Mouse (Mus musculus) kidney, postnatal 36 days (tissue): ENCODE measurements around the gene Sigirr.

ENCODE experiments used
- DNase-seq, 2 experiments: peaks; one replicate each; pipeline ENCODE4 v3.0.0; 2021 to 2022; ENCODE audit warnings: mixed read lengths in 2 of 2

The Sigirr gene

DNA sequence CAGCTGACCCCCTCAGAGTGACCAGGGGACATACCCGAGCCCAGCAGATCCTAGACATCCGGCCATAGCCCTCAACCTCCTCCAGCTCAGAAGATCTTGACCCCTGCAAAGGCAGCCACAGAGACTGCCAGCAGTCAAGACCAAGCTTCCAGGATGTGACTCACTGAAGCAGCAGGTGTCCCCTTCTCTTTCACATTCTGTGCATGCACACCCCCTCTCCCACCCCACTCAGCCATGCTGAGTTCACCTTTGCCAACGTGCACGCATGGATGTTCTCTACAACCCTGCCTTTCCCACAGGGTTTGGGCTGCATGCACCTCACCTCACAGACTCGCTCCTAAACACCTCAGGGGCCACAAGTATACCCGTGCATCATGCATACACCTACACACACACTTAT is 4.4 kb downstream of the Sigirr start:
- DNase-seq, result peak in 1 of 2 experiments; percentile 27

DNA sequence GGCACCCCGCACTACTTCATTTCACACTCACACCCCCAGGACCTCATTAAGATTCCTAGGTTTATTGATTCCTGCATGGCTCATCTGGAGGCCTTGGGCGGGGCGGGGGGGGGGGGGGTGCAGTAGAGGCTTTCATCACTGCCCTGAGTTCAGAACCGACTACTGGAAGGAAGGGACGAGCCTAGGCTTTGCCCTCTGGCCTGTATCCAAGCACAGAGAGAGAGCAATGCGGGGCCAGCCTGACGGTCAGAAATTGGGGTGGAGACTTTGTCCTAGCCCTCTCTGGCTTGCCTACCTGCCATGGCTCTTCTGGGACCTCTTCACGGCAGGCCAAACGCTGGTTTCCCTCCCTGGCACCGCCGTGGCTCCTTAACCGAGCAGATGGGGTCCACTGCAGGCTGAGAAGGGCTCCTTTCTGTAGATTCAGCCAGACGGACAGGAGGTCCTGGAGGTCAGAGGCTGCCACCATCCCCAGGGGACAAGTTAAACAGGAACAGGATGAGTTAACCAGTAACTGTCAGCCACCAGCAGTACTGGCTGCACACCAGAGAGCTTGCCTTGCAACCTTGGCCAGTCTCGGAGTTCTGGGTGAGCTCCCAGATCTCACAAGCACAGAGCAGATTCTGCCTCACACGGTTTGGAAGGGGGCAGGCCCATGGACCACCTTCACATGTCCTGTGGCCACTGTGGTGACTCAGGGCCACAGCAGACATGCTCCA is 5.7 kb downstream of the Sigirr start:
- DNase-seq, result peak; percentile 81 to 92

DNA sequence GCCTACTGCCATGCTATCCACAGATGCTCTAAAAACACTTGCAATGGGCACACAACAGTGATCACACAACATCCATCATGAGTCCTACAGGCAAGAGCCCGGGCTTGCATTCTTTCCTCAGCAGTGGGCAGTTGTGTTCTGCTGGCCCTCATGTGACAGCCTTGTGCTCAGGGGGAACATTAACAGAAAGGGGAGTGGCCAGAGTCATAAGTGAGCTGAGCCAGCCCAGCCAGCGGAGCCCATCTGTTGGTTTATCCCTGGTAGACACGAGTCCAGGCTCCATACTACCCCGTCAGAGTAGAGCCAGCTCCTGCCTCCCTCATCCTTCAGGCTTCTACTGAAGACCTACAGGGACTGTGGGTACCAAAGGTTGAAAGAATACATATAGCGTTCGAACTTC is 6.4 kb downstream of the Sigirr start:
- peak; percentile 84 to 91 for DNase-seq

DNA sequence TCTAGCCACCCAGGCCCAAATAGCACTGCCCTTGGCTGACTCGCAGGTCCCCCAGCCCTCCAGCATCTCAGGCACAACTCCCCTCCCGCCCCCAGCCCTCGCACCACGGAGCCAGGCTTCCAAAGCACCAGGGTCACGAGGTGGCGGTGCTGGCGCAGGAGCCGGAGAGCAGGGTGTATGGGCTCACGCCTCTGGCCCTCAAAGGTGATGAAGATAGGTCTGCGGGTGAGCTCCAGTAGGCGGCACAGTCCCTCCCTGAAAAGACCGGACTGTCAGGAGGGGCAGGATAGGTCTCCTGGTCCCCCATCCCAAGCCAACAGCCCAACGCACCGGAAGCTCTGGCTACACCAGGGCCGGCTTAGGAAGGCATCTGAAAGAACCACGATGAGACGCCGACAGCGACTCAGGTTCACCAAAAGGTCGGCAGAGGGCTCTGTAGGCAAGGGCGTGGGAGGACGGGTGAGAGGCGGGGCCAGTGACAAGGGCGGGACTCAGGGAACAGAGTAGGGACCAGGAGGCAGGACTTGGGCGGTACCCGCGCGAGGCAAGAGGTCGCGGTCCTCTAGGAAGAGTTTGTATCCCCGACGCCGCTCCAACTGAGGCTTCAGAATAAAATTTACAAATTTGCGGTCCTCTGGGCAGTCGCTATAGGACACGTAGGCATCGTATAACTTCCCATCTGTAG is 8.2 kb downstream of the Sigirr start:
- peak; percentile 95 to 96 for DNase-seq

DNA sequence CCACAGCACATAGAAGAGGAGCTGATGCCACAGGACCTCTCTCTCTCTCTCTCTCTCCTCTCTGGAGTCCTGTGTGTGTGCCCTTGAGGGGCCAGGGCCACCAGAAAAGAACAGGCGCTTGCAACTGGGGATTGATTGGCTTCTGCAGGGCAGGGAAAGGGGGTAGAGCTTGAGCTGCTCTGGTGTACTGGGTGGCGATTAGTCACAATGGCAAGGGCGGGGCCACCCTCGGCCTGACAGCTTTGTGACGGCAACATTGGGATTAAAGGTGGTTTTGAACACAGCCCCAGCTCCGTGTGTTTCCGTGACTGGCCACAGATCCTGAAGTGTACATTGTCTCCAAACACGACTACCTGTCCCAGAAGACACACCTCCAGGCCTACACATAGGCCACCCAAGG is 10.1 kb downstream of the Sigirr start:
- DNase-seq, result no peak

DNA sequence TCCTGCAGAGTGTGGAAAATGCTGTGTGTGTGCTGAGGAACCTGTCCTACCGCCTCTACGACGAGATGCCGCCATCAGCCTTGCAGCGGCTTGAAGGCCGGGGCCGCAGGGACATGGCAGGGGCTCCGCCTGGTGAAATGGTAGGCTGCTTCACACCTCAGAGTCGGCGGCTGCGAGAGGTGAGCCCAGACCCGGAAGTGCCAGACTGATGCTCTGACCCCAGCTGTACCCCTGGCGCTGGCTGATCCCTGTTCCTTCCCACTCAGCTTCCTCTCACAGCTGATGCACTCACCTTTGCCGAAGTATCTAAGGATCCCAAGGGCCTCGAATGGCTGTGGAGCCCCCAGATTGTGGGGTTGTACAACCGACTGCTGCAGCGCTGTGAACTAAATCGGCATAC is 11.9 kb downstream of the Sigirr start:
- DNase-seq, result no peak

DNA sequence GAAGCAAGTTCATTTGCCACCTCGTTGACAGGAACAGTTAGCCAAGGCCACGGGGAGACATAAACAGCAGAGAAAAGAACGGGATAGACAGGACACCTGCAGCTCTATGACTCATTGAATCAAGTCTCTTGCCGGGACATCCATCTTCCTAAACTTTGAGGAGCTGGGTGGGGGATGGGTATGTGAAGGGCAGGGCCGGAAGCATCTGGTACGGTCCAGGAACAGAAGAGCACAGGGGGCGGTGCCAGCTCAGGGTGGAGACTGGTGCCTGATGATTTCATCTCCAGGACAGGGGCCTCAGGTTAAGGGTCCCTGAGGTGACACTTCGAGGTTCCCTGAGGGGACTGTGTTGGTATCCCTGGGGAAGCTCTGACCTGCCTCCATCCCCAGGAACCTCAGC is 12.5 kb downstream of the Sigirr start:
- peak; percentile 29 to 45 for DNase-seq

DNA sequence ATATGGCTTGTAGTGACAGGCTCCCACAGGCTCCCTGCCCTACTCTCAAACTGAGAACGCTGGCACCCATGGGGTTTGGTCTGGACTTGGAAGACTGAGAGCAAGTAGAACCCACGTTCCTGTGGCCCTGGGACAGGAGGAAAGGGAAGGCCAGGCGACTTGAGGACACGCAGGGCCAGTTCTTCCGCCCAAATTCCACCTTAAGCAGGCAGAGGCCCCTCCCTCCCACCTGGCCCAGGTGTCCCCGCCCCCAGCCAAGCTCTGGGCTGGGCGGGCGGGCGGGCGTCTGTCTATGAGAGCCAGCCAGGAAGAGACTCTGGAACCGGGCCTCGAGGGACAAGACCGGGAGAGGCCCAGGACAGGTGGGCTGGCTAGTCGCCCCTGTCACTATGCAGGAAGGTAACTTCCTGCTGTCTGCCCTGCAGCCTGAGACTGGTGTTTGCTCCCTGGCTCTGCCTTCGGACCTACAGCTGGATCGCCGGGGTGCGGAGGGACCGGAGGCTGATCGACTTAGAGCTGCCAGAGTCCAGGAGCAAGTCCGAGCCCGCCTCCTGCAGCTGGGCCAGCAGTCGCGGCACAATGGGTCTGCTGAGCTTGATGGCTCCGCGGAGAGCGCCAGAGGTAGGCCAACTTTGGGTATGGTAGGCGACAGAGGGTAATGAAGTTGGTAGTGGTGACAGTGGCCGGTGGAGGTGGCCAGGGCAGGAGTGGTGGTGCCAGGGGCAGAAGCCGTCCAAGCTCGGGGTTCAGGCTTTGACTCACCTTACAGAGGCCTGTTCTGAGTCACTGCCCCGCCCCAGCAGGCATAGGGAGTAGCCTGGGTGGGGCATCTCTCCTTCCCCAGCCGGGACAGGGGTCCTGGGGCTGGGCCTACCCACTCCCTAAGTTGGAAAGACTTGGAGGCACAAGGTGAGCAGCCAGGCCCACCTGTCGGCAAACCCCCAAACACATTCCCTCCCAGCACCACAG is 20.6 kb downstream of the Sigirr start:
- DNase-seq, result peak; percentile 73 to 82

DNA sequence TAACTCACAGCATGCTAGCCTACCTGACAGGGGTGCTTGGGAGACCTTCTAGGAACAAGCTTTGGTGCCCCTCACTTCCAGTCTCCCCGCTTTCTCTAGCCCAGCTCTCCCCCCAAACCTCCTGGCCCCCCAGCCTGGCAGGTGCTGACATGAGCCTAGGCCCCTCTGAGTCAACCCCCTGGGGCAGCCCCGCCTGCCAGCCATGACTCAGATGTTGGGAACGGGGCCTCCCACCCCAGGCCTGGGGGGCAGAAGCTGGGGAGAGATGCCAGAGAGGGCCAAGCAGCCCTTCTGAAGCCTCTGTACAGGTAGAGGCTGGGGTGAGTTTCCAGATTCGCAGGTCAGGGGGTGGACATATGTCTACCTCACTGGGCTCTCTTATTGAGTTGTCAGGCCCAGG is 21.5 kb downstream of the Sigirr start:
- DNase-seq, result no peak

DNA sequence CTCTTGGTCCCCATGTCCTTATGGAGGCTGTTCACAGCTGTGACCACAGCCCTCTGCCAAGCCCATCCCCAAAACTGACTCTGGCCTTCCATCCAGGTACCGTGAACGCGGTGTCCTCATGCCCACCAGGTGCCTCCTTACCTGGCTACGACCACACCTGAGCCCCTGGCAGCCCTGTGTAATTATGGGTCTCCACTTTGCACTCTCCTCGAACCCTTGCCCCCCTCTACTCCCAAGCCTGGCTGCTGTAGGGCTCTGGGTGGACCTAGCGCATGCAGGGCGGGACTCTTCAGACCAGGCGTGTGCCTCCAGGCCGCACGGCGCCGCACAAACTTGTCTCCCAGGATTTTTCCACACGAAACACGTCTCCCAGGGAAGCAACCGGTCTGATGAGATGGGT is 22.5 kb downstream of the Sigirr start, which contains the start of gene Pkp3:
Gene Pkp3 (plus strand): TSS at position 378 of the 400 bp plus-strand sequence.
- DNase-seq, result no peak

DNA sequence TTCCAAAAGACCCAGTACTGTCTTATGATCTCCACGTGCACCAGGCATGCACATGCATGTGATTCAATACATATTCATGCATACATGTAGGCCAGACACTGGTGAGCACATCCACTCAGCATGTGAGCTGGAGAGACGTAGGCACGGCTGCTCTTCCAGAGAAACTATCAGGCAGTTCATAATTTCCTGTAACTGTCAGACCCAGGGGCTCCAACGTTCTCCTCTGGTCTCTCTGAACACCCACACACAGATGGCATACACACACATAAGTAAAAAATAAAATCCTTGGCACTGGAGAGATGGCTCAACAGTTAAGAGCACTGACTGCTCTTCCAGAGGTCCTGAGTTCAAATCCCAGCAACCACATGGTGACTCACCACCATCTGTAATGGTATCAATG is 26.6 kb downstream of the Sigirr start:
- DNase-seq, result no peak

DNA sequence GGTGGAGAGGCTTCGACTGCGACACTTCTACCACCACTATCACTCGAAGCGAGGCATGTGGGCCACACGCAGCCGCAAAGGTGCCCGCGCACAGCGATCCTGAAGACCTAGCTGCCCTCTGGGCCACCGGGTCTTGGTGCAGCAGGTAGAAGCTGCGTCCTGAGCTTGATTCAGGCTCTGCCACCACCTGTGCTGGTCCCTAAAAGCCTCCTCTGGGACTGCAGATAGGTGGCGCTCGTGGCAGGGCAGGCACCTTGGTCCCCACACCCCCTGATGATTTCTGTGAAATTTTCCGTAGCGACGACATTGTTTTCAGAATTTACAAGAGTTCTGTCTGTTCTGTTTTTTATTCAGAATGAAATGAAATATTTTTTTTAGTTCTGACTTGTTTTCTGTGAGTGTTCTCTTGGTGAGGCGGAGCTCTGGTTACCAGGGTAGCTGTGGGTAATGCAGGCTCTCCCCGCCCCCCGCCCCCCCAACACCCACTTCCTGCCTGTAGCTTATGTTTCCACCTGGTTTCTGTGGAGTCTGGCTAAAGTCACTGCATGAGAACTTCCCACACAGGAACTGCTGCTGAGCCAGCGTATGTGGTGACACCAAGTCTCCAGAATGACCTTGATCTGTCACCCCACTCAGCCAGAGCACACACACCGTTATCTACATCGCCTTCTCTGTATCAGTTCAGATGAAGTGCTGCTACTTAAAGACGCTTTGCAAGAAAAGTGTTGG is 28.2 kb downstream of the Sigirr start:
- peak; percentile 35 to 79 for DNase-seq

DNA sequence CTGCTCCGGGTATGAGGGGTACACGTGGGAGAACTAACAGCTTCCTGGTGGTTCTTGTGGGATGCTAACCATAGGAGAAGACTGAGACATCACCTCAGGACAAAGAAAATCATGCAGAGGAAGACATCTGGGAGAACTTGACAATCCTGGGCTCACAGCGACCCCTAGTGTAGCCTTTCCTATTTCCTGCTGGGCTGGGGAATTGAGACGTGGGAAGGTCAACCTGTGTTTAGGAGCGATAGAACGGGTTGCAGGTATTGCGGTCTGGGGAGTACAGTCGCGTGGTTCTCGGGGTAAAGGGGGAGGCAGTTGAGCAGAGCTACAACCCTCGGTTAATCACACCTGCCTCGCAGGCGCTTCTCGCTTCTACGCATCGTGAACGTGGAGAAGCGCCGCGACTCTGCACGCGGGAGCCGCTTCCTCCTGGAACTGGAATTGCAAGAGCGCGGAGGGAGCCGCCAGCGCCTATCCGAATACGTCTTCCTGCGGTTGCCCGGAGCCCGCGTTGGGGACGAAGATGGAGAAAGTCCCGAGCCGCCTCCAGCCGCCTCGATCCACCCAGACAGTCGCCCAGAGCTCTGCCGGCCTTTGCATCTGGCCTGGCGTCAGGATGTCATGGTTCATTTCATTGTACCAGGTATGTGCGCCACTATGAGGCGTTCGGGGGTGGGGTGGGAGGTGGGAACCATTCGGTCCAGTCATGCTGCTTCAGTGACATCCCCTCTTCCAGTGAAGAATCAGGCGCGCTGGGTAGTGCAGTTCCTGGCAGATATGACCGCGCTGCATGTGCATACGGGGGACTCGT is 30.1 kb downstream of the Sigirr start:
- DNase-seq, result peak; percentile 75 to 94

DNA sequence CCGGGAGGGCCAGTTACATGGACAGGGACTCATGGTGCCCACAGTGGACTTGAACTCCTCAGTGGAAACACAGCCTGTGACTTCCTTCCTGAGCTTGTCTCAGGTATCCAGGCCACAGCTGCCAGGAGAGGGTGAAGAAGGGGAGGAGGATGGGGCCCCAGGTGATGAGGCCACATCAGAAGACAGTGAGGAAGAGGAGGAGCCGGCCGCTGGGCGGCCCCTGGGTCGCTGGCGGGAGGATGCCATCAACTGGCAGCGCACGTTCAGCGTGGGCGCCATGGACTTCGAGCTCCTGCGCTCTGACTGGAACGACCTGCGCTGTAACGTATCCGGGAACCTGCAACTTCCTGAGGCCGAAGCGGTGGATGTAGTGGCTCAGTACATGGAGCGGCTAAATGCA is 32.0 kb downstream of the Sigirr start:
- DNase-seq, result no peak

DNA sequence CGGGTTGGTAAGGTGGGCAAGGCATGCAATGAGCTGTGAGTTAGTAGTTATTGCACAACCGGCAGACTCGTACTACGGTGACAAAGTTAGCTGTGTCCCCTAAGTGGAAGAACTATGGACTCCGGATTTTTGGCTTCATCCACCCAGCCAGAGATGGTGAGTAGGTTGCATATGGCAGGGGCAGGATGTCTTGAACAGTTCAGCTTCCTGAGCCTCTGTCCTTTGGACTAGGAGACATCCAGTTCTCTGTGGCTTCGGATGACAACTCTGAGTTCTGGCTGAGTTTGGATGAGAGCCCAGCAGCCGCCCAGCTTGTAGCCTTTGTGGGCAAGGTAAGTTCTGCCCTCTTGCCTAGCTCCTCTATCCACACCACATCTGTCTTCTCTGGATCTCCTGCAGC is 35.8 kb downstream of the Sigirr start:
- DNase-seq, result peak; percentile 34 to 76

DNA sequence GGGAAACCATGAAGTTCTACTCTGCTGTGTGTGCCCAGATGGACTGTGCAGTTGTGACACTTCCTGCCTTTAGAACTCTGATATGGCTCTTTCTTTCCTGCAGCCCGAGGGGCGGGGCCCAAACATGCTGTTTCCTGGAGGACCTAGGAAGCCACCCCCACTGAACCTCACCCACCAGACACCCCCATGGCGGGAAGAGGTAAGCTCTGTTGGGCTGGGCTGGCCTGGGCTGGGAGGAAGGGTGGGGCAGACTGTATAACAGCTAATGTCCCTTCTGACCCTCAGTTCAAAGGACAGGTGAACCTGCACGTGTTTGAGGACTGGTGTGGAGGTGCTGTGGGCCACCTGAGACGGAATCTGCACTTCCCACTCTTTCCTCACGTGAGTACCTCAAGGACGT is 36.2 kb downstream of the Sigirr start:
- DNase-seq, result no peak

DNA sequence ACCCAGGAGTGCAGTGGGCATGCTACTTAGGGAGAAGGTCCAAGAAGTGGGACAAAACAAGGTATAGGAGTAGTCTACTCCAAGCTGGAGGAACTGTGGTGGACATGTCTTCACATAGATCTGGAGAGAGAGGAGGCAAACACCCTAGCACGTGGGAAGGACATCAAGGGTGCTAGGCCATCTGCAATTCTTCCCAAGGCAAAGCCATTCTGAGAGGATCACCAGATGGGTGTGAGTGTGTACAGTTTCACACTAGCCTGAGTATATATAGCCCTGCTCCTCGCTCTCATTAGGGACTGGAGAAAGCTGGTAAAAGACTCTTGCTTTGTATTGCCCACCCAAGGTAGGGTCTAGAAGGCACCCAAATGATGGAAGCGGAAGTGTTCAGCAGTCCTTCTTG is 37.0 kb downstream of the Sigirr start:
- no peak for DNase-seq

DNA sequence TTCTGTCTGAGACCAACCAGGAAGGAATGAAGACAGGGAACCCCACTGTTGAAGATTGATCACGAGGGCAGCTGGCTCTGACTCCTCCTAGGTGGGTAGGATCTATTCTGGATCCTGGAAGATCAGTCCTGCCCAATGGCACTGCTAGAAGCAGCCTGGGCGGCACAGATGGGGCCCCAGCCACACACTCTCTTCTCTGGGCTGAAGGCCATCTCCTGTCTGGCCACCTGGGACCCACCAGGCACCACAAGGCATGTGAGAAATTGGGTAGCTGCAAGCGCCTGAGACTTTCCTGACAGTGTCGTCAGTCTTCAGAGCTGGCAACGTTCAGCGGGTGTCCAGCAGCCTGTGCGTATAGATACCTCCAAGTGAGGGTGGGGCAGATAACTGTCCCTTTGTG is 37.8 kb downstream of the Sigirr start:
- no peak for DNase-seq

DNA sequence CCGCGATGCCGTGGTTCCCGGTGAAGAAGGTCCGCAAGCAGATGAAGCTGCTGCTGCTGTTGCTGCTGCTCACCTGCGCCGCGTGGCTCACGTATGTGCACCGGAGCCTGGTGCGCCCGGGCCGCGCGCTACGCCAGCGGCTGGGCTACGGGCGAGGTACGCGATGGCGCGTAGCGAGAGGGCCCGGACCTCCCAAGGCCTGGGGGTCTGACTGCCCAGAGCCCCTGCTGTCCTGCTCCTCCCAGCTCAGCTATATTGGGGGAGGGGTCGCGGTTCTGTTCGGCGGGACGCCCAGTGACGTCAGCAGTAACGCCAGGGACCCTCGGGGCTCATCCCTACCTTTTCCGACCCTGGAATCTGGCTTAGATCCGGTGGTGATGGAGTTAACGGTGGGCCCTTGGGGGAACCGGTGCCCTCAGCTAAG is 39.1 kb downstream of the Sigirr start:
- no peak for DNase-seq

DNA sequence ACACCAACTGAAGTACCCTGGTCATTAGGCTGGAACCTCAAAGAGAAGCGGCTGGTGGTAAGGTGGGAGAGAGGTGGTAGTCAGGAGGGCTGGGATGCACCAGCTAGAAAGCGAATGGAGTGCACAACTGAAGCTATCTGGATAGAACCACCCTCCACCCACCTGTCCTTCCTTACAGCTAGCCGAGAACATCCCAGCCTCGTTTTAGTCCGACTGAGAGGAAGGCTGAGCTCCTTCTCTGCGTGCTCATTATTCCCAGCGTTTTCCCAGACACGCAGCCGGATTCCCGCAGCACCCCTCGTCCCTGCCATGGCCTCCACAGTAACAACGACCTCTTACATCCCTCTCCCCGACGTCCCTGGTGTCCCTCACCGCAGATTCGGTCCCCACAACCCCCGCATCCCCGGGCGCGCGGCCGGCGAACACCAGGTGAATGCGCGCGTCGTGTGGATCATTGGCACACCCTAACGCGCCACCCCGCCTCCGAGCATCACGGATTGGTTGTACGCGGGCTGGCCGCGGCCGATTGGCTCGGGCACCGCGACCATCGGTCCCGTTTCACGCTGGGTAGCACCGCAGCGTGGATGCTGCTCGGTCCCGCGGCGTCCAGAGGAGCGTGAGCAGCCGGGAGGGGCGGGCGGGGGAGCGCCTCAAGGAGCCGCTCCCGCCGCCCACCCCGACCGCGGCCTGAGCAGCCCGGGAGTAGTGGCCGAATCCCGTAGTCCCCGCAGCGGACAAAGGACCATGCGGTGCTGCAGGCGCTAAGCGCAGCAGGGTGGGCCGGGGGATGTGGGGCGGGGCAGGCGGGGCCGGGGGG is 39.7 kb downstream of the Sigirr start, which contains the start of gene B4galnt4:
Gene B4galnt4 (plus strand): TSS at position 679 of the 817 bp plus-strand sequence.
- peak; percentile 56 to 80 for DNase-seq

DNA sequence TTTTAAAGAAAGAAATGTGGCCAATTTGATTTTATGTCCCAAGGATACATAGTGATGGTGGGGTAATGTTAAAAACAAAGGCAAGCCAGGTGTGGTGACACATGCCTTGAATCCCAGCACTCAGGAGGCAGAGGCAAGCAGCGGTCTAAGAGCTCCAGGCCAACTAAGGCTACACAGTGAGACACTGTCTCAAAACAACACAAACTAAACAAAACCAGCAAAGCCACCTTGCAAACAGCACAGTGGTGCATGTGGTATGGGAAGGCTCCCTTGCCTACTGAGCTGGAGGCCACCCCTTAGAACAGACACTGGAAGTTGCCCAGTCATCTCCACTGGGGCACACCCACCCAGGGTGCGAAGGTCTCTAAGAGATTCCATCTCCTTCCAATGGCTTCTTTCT is 40.4 kb downstream of the Sigirr start:
- DNase-seq, result no peak
